Mouse (Mus musculus): ENCODE data around the gene Gm6882.
"Not testable (repeated sequence)": the region's sequence is repeated elsewhere in the genome, so short reads cannot be mapped to it uniquely, and the experiment has no call there.

Gm6882 gene

DNA sequence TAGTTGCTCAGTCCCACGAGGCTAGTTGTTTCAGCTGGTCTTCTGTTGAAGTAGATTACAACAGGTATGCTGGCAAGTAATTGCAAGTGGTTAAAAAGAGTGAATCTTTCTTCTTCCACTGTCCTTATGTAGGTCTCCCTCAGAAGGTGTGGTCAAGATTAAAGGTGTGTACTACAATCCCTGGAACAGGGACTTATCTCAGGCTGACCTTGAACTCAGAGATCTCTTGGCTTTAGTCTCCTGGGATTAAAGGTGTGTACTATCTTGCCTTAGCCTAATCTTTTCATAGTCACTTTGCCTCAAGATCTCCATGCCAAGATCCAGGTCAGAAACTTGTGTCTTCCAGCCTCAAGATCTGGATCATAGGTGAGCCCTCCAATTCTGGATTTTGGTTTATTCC, at the start of gene Gm6882:
Gm6882 (minus strand) TSS at position 101 of the 400 bp plus-strand sequence.
- not testable (repeated sequence) for DNase-seq (ENCODE audit: low read depth)

Measured in induced T-regulatory cell, adult 2 months (primary cell).